9 mouse cellular contexts compared by ENCODE assay signal in the genomic region with DNA sequence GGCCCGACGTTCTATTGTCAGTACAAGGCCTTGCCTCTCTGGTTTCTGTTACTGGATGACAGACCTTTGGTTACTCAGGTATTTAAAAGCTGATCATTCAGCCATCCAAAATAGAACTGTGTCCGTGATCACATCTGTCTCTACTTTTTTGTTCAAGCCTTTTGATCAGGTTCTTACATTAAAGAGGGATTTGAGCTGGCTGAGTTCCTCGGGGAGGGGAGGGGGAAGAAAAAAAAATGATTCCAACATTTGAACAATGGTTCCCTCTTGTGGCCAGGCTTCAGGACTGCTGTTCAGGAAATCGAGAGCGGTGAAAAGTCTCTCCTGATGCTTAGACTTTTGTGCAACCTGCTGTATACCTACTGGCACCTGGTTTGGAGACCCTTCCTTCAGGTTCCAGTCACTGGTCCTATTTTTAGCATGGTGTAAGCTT.
DNase-seq lines count a peak whose midpoint lies in the region; ATAC-seq and TF ChIP-seq lines count a peak whose summit lies in the region.
"Had no signal": no experiment of that assay in that cellular context is flagged by ENCODE, and none has a peak within 500 bp of the region (broad histone marks: within the 10 kb centered on the region; RNA-seq: fewer than 3 reads in every experiment).

No protein-coding gene starts in this region.

- TF ChIP-seq CTCF in heart, postnatal 0 days (IDR thresholded peaks at IDR 0.05; ENCODE audit: low read depth): peak; percentile 37; the same call in 1 of the 2 replicates

- WGBS in heart, postnatal 0 days: 30% methylated on average over 6 of the region's 6 CpGs
- WGBS in heart, embryonic 10.5 days: 40% methylated on average over 6 of the region's 6 CpGs
- 33% methylated on average over 6 of the region's 6 CpGs for WGBS in embryonic facial prominence, embryonic 10.5 days
- 27% methylated on average over 6 of the region's 6 CpGs for WGBS in limb, embryonic 14.5 days

- peak; percentile 21 for DNase-seq in heart, postnatal 0 days (ENCODE audit: low spot score)
- DNase-seq in heart, embryonic 10.5 days (ENCODE audit: low spot score): no peak
- DNase-seq in T-cell, adult 2 months (ENCODE audit: low spot score): peak; percentile 85
- peak; percentile 34 for DNase-seq in embryonic facial prominence, embryonic 10.5 days (ENCODE audit: low spot score)
- DNase-seq in induced T-regulatory cell, adult 2 months (ENCODE audit: low read depth): peak; percentile 74
- peak; percentile 73 for DNase-seq in limb, embryonic 14.5 days (ENCODE audit: low spot score)
- DNase-seq in retina, postnatal 1 day: peak; percentile 74
- DNase-seq in urinary bladder, adult 2 months (ENCODE audit: low spot score): no peak
- DNase-seq: liver, embryonic 13.5 days had no signal

- no peak for ATAC-seq in heart, postnatal 0 days (ENCODE audit: insufficient read depth, low read depth)
- ATAC-seq in limb, embryonic 14.5 days (ENCODE audit: low FRiP score, low read depth): no peak

- no peaks in the 10 kb centered on the region for H3K27me3 ChIP-seq in heart, postnatal 0 days (ENCODE audit: control insufficient read depth, insufficient read depth, low read length)
- no peaks in the 10 kb centered on the region for H3K27me3 ChIP-seq in heart, embryonic 10.5 days (ENCODE audit: insufficient read depth, poor library complexity, severe bottlenecking)
- H3K27me3 ChIP-seq in embryonic facial prominence, embryonic 10.5 days (replicated peaks; ENCODE audit: low read depth, poor library complexity, severe bottlenecking): no peaks in the 10 kb centered on the region
- no peaks in the 10 kb centered on the region for H3K27me3 ChIP-seq in limb, embryonic 14.5 days (ENCODE audit: control insufficient read depth, insufficient read depth, low read length)
- H3K27me3 ChIP-seq: liver, embryonic 13.5 days had no signal

- H3K4me1 ChIP-seq in heart, postnatal 0 days (ENCODE audit: control insufficient read depth, insufficient read depth): no peaks in the 10 kb centered on the region
- H3K4me1 ChIP-seq in heart, embryonic 10.5 days: no peaks in the 10 kb centered on the region
- H3K4me1 ChIP-seq in embryonic facial prominence, embryonic 10.5 days: no peaks in the 10 kb centered on the region
- H3K4me1 ChIP-seq in limb, embryonic 14.5 days (ENCODE audit: control insufficient read depth, insufficient read depth, low read length): no peaks in the 10 kb centered on the region
- H3K4me1 ChIP-seq: liver, embryonic 13.5 days had no signal

- no peak for TF ChIP-seq EP300 in heart, postnatal 0 days (IDR thresholded peaks at IDR 0.05; ENCODE audit: low read depth)

- H3K9me3 ChIP-seq in heart, postnatal 0 days (replicated peaks; ENCODE audit: control insufficient read depth, low read length): no peaks in the 10 kb centered on the region
- no peaks in the 10 kb centered on the region for H3K9me3 ChIP-seq in heart, embryonic 10.5 days
- H3K9me3 ChIP-seq in embryonic facial prominence, embryonic 10.5 days: no peaks in the 10 kb centered on the region
- H3K9me3 ChIP-seq in limb, embryonic 14.5 days (ENCODE audit: control insufficient read depth, low read length): no peaks in the 10 kb centered on the region
- H3K9me3 ChIP-seq: liver, embryonic 13.5 days had no signal

- H3K4me3 ChIP-seq in heart, postnatal 0 days (ENCODE audit: low read depth, low read length): no peak overlapping the region
- H3K4me3 ChIP-seq in heart, embryonic 10.5 days: no peak overlapping the region
- H3K4me3 ChIP-seq in embryonic facial prominence, embryonic 10.5 days: no peak overlapping the region
- no peak overlapping the region for H3K4me3 ChIP-seq in limb, embryonic 14.5 days (replicated peaks; ENCODE audit: low read length)
- H3K4me3 ChIP-seq: liver, embryonic 13.5 days had no signal

- no peak overlapping the region; the same call in 1 of the 2 replicates for H3K27ac ChIP-seq in heart, postnatal 0 days (ENCODE audit: low read depth)
- no peak overlapping the region for H3K27ac ChIP-seq in heart, embryonic 10.5 days
- no peak overlapping the region for H3K27ac ChIP-seq in embryonic facial prominence, embryonic 10.5 days (replicated peaks)
- no peak overlapping the region for H3K27ac ChIP-seq in limb, embryonic 14.5 days (replicated peaks; ENCODE audit: low read depth, low read length)
- H3K27ac ChIP-seq: liver, embryonic 13.5 days had no signal

- H3K9ac ChIP-seq in heart, postnatal 0 days (replicated peaks; ENCODE audit: low read depth, low read length): no peak overlapping the region
- no peak overlapping the region for H3K9ac ChIP-seq in limb, embryonic 14.5 days (ENCODE audit: low read depth, low read length, severe bottlenecking)
- H3K9ac ChIP-seq: liver, embryonic 13.5 days had no signal

- no peaks in the 10 kb centered on the region for H3K36me3 ChIP-seq in heart, postnatal 0 days (replicated peaks; ENCODE audit: control insufficient read depth, insufficient read depth, low read length)
- H3K36me3 ChIP-seq in heart, embryonic 10.5 days: no peaks in the 10 kb centered on the region
- no peaks in the 10 kb centered on the region for H3K36me3 ChIP-seq in embryonic facial prominence, embryonic 10.5 days (replicated peaks)
- H3K36me3 ChIP-seq in limb, embryonic 14.5 days (ENCODE audit: control insufficient read depth, insufficient read depth, low read length): no peaks in the 10 kb centered on the region
- H3K36me3 ChIP-seq: liver, embryonic 13.5 days had no signal

- TF ChIP-seq POLR2A in limb, embryonic 14.5 days (IDR thresholded peaks at IDR 0.05; ENCODE audit: borderline replicate concordance, extremely low read depth, insufficient read depth, insufficient read length): no peak

- no peak overlapping the region for H3K4me2 ChIP-seq in heart, postnatal 0 days (ENCODE audit: low read depth, low read length)
- H3K4me2 ChIP-seq in limb, embryonic 14.5 days (replicated peaks; ENCODE audit: low read depth, low read length, severe bottlenecking): no peak overlapping the region
- H3K4me2 ChIP-seq: liver, embryonic 13.5 days had no signal

Comparison
In these comparisons a context has a peak if more than half of its experiments do, and no peak if none do; other contexts are left out.
1. DNase-seq: peak in heart, postnatal 0 days (single experiment), T-cell, adult 2 months (single experiment), embryonic facial prominence, embryonic 10.5 days (single experiment), induced T-regulatory cell, adult 2 months (single experiment), limb, embryonic 14.5 days (single experiment) and retina, postnatal 1 day (single experiment); none in heart, embryonic 10.5 days (single experiment) and urinary bladder, adult 2 months (single experiment).